Mouse (Mus musculus) liver, embryonic 12.5 days (tissue): ENCODE results near the gene Ston1. TPM values are rescaled to one million over a fixed set of nuclear protein-coding genes. Genes with fewer than 3 reads are reported as not detected.

Experiments
- ATAC-seq: fragments of 200-750 bp; cut with Nextera tagmentation; 2 replicates; pipeline ENCODE4 v1.8.0; 2017; ENCODE audit warnings: moderate number of reproducible peaks, mild to moderate bottlenecking, moderate library complexity
- H3K27ac ChIP-seq: fragments of 300-500 bp; sonication (generic); 2 replicates; pipeline ENCODE4 v1.5.1; 2016; ENCODE audit warnings: mild to moderate bottlenecking
- H3K27me3 ChIP-seq: fragments of 300-500 bp; sonication (generic); replicated peaks from 2 replicates; pipeline ENCODE4 v1.6.1; 2016; ENCODE audit warnings: mild to moderate bottlenecking, moderate library complexity
- H3K36me3 ChIP-seq: fragments of 300-500 bp; sonication (generic); 2 replicates; pipeline ENCODE4 v1.6.1; 2016; ENCODE audit warnings: mild to moderate bottlenecking, moderate library complexity
- H3K4me1 ChIP-seq: fragments of 300-500 bp; sonication (generic); 2 replicates; pipeline ENCODE4 v1.6.1; 2016
- H3K4me2 ChIP-seq: fragments of 300-500 bp; sonication (generic); 2 replicates; pipeline ENCODE4 v1.6.1; 2016; ENCODE audit warnings: mild to moderate bottlenecking, moderate library complexity
- H3K4me3 ChIP-seq: fragments of 300-500 bp; sonication (generic); 2 replicates; pipeline ENCODE4 v1.5.1; 2016; ENCODE audit warnings: mild to moderate bottlenecking, moderate library complexity
- H3K9ac ChIP-seq: fragments of 300-500 bp; sonication (generic); 2 replicates; pipeline ENCODE4 v1.6.1; 2016; ENCODE audit warnings: mild to moderate bottlenecking, moderate library complexity
- H3K9me3 ChIP-seq: fragments of 300-500 bp; sonication (generic); replicated peaks from 2 replicates; pipeline ENCODE4 v1.6.1; 2016; ENCODE audit warnings: mild to moderate bottlenecking, moderate library complexity
- WGBS: fragments of 180-500 bp; shearing (Covaris S2); methylation state at CpG from one replicate; pipeline ENCODE4 v1.1.7; 2016; ENCODE audit not compliant: insufficient replicate concordance; 5-methylcytosine and 5-hydroxymethylcytosine counted together
- polyA plus RNA-seq: library from polyadenylated mRNA; unstranded; fragments of >200 nt; fragmentation: Nextera tagmentation; extraction: Ambion mirVana; gene quantifications from 2 replicates; pipeline ENCODE4 v1.2.1, GENCODE M21; 2016

The Ston1 gene
- polyA plus RNA-seq, 1 experiment from 2014 or later: 1.4 TPM

DNA sequence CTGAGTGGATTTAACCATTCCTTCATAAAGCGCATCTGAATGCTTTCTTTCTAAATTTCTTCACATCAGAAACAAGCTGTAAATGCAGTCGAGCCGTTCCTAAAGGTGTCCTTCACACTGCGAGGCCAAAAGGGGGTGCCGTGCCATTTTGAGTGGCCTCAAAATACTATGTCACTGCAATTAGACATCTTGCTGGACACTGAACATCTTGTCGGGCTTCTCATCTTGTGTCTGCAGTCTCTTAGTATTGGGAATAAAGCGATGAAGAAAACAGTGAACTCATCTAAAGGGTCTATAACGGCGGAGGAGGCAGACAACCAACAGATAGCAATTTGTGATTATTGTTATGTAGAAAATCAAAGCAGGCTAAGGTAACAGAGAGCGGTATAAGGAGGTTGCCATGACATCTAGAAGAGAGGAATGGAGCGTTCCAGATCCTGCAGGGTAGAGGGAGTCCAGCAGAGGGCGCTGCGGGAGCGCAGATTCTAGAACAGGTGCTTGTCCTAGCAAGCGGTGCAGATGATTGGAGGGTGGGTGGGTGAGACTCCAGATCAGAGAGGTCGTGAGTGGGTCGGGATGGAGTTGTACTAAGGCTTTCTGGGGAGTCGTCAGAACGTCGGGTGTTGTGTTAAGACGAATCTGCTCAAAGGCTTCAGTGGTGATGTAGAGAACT lies 55.4 kb downstream of the Ston1 start:
- peak; percentile 30; the same call in 1 of the 2 replicates for ATAC-seq
- H3K27me3 ChIP-seq: no peaks in the 10 kb centered on the region
- no peaks in the 10 kb centered on the region for H3K4me1 ChIP-seq
- peaks cover 7% of the 10 kb centered on the region; the same call in 1 of the 2 replicates for H3K36me3 ChIP-seq
- no peak overlapping the region for H3K27ac ChIP-seq
- H3K9me3 ChIP-seq: no peaks in the 10 kb centered on the region
- 22% methylated on average over 21 of the region's 21 CpGs for whole genome bisulfite sequencing
- no peak overlapping the region for H3K9ac ChIP-seq
- no peak overlapping the region for H3K4me3 ChIP-seq
- H3K4me2 ChIP-seq: no peak overlapping the region

DNA sequence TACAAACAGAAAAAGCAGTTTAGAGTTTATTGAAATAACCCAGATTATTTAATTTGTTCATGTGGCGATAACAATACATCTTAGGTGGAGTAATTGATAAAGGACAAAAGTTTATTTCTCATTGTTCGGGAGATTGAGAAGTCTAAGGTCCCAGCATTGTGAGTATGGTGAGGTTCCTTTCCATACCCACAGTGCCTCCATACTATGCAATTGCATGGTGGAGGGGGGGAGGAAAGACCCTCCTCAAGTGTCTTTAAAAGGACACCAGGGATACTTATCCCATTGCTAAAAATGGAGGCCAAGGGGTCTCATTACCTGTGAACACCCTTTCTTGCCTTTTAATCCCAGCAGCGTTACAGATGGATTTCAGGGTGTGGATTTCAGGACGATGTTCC lies 55.9 kb downstream of the Ston1 start:
- Histone ChIP-seq H3K9ac (no peak overlapping the region), H3K4me2 (no peak overlapping the region), H3K4me3 (no peak overlapping the region), H3K4me1 (no peaks in the 10 kb centered on the region), H3K27me3 (no peaks in the 10 kb centered on the region), H3K27ac (no peak overlapping the region), H3K36me3 (peaks cover 6% of the 10 kb centered on the region; the same call in 1 of the 2 replicates), H3K9me3 (no peaks in the 10 kb centered on the region)
- WGBS: 59% methylated on average over 4 of the region's 4 CpGs
- ATAC-seq: no peak

DNA sequence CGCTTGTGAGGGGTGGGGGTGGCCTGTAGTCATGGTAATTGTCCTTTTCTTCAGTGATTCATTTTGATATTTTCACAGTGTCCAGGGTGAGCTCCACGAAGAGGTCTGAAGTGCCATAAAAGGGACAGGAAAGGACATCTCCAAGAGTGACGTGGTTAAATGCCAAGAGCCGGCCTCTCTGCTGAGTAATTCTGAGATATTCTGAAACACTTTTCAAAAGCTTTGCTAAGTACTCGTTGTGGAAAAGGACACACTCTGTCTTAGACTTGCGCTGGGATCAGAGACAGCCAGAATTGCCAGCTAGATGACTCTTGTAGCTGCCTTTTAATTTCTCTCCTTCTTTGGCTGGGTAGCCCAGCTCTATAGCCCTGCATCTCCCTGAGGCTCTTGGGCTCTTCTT lies 61.0 kb downstream of the Ston1 start:
- no peaks in the 10 kb centered on the region for H3K4me1 ChIP-seq
- no peak for ATAC-seq
- no peak overlapping the region for H3K9ac ChIP-seq
- no peaks in the 10 kb centered on the region for H3K27me3 ChIP-seq
- no peak overlapping the region for H3K27ac ChIP-seq
- no peak overlapping the region for H3K4me3 ChIP-seq
- no peak overlapping the region for H3K4me2 ChIP-seq
- WGBS: 64% methylated on average over 6 of the region's 6 CpGs
- no peaks in the 10 kb centered on the region for H3K36me3 ChIP-seq
- H3K9me3 ChIP-seq: no peaks in the 10 kb centered on the region

DNA sequence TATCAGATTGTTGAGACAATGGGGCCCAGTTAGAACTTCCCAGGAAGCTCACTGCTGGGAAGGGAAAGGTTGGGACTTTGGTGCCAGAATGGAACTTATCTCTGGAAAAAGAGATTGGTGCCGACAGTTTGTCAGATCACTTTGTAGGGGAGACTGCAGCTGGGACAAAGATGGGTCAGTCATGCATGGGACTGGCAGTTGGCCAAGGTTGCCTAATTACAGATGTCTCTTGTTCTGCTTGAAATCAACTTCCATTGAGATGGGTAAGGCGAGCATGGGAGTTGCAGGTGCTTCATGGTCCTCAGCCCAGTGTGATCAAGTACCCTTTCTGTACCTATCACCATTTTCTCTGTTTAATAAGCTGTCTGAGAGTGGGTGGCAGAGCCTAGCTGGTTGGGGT lies 68.6 kb downstream of the Ston1 start:
- H3K27me3 ChIP-seq: peaks cover 6% of the 10 kb centered on the region; the same call in 1 of the 2 replicates
- H3K9me3 ChIP-seq: no peaks in the 10 kb centered on the region
- H3K4me3 ChIP-seq: no peak overlapping the region
- no peaks in the 10 kb centered on the region for H3K36me3 ChIP-seq
- 45% methylated on average over 2 of the region's 2 CpGs for WGBS
- no peak overlapping the region for H3K9ac ChIP-seq
- no peak overlapping the region for H3K27ac ChIP-seq
- ATAC-seq: no peak
- H3K4me1 ChIP-seq: peaks cover 5% of the 10 kb centered on the region; the same call in 1 of the 2 replicates
- no peak overlapping the region for H3K4me2 ChIP-seq

DNA sequence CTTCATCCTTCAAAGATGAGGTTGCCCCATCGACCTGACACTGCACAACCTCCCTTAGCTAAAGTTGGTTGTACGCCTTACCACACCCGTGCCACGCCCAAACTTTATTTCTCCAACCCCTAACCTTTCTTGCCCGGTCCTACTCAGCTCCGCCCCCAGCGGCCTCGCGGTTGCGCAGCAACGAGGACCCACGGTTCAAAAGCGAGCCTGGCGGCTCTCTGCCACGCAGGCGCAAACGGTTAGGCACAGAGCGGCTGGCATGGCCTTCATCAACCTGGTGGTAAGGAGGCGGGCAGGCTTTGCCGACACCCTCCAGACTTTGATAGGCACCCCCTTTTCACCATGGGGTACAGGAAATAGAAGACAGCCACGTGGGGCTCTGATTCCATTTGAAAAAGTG lies 71.0 kb downstream of the Ston1 start, which contains the start of gene Gtf2a1l:
Gene Gtf2a1l, plus strand, starts transcription at position 209 of the 400 bp plus-strand sequence.
- peaks cover 6% of the 10 kb centered on the region; the same call in 1 of the 2 replicates for H3K27me3 ChIP-seq
- peak; percentile 57; the same call in 1 of the 2 replicates for ATAC-seq
- WGBS: 26% methylated on average over 21 of the region's 21 CpGs
- H3K4me3 ChIP-seq: no peak within 1 kb of the TSS
- H3K9ac ChIP-seq: no peak within 1 kb of the TSS
- H3K4me2 ChIP-seq: peak within 1 kb of the TSS; percentile 40
- no peak within 1 kb of the TSS for H3K27ac ChIP-seq
- H3K9me3 ChIP-seq: no peaks in the 10 kb centered on the region
- no peaks in the 10 kb centered on the region for H3K36me3 ChIP-seq
- H3K4me1 ChIP-seq: peaks cover 5% of the 10 kb centered on the region; the same call in 1 of the 2 replicates

DNA sequence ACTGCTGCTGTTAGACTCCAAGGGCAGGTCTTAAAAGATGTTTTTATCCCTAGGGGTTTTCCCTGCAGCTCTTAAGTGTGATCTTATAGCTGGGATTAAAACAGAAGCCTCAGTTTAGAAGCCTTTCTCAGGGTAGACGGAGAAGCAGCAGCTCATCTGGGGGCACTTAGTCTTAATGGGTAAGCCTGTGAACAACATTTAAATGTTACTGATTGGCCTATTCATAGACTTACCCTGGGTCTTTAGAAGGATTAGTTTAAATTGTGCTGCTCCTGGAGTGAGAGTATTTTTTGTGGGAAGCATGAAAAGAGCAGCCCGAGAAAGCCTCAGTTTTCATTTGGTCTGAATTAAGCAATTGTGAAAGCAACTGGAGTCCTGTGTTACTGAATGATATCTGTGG lies 72.4 kb downstream of the Ston1 start:
- no peak overlapping the region for H3K4me2 ChIP-seq
- H3K9ac ChIP-seq: no peak overlapping the region
- H3K9me3 ChIP-seq: no peaks in the 10 kb centered on the region
- WGBS: 65% methylated on average over 2 of the region's 2 CpGs
- H3K27me3 ChIP-seq: peaks cover 6% of the 10 kb centered on the region; the same call in 1 of the 2 replicates
- H3K4me1 ChIP-seq: peaks cover 5% of the 10 kb centered on the region; the same call in 1 of the 2 replicates
- H3K27ac ChIP-seq: no peak overlapping the region
- no peaks in the 10 kb centered on the region for H3K36me3 ChIP-seq
- no peak overlapping the region for H3K4me3 ChIP-seq
- no peak for ATAC-seq

DNA sequence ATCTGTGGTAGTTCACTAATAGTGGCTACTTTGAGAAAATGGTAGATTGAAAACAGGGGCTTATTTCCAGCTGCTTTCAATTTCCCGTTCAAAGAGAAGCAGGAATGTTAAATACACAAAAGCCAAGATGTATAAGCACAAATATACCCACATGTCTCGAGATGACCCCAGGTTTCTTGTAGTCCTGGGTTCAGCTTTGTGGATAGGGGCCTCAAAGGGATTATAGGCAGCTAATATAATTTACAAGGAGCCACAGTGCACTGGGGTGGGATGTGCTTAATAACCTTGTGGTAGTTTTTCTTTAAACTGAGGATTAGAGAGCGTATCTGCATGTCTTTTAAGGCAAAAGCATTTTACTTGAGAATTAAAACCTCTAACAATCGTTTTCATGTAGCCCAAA lies 73.3 kb downstream of the Ston1 start:
- H3K27ac ChIP-seq: no peak overlapping the region
- H3K4me1 ChIP-seq: peaks cover 5% of the 10 kb centered on the region; the same call in 1 of the 2 replicates
- peaks cover 6% of the 10 kb centered on the region; the same call in 1 of the 2 replicates for H3K27me3 ChIP-seq
- WGBS: 43% methylated on average over 4 of the region's 4 CpGs
- no peak overlapping the region for H3K9ac ChIP-seq
- no peak overlapping the region for H3K4me2 ChIP-seq
- H3K4me3 ChIP-seq: no peak overlapping the region
- no peaks in the 10 kb centered on the region for H3K9me3 ChIP-seq
- H3K36me3 ChIP-seq: no peaks in the 10 kb centered on the region
- no peak for ATAC-seq

DNA sequence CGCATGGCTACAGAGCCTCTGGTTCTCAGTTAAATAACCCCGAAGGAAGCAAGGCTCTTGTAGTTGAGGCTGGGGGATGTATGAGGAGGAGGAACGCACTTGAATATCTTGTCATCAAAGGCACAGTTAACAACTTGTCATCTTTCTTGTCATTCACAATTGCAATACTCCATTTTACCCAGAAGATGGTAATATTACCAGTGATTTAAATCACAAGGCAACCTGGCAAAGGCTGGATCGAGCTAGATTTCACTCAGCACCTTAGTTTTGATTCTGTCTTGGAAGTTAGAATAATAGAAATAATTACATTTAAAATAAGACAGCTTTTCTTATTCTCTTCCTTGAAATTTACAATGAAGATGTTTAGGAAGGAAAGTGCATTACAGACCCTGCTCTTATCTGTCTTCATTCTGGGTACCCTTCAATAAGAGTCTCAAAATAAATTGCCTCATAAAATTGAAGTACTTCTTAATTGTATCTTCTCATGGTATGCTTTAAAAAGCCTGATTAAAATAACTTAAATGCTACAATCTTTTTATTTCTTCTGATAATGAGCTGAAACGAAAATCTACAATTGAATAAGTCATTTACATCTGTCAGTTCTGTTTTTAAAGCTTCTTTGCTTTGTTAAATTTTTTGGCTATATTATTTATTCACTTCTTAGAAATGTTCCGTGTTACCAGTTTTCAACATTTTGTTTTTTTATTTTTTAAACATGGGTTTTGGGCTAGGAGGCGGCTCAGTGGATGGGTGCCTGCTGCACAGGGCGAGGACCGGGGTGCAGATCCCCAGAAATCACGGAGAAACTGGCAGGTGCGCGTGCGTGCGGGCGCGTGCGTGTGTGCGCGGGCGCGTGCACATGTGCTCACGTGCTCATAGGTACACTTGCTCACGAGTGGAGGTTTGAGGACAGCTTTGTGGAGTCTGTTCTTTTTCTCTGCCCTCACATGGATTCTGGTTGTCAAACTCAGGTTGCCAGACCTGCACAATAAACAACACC lies 78.1 kb downstream of the Ston1 start:
- no peak for ATAC-seq
- 83% methylated on average over 23 of the region's 23 CpGs for WGBS
- Histone ChIP-seq H3K27ac (no peak overlapping the region), H3K9ac (no peak overlapping the region), H3K36me3 (no peaks in the 10 kb centered on the region), H3K4me3 (no peak overlapping the region), H3K4me2 (no peak overlapping the region), H3K4me1 (no peaks in the 10 kb centered on the region), H3K27me3 (no peaks in the 10 kb centered on the region), H3K9me3 (no peaks in the 10 kb centered on the region)

DNA sequence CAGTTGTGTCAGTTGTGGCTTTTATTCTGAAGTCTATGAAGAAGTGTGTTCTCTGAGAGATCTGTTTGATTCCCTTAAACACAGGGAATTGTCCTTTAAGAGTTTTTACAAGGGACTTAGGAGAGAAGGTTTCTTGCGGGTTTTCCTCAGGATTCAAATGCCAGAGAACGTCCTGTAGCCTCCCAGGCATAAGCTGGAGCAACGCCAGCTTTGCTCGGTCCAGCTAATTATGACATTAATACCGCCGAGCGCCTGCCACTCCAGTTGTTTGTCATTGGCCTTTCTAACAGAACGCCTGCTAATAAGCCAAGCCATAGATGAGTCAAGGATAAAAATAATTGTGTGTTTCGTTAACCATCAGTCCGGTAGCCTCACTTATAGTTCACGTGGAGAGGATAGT lies 90.7 kb downstream of the Ston1 start:
- Histone ChIP-seq H3K4me2 (no peak overlapping the region), H3K9ac (no peak overlapping the region), H3K27ac (no peak overlapping the region), H3K4me3 (no peak overlapping the region), H3K9me3 (no peaks in the 10 kb centered on the region), H3K27me3 (no peaks in the 10 kb centered on the region), H3K4me1 (no peaks in the 10 kb centered on the region), H3K36me3 (no peaks in the 10 kb centered on the region)
- WGBS: 74% methylated on average over 11 of the region's 11 CpGs
- no peak for ATAC-seq

DNA sequence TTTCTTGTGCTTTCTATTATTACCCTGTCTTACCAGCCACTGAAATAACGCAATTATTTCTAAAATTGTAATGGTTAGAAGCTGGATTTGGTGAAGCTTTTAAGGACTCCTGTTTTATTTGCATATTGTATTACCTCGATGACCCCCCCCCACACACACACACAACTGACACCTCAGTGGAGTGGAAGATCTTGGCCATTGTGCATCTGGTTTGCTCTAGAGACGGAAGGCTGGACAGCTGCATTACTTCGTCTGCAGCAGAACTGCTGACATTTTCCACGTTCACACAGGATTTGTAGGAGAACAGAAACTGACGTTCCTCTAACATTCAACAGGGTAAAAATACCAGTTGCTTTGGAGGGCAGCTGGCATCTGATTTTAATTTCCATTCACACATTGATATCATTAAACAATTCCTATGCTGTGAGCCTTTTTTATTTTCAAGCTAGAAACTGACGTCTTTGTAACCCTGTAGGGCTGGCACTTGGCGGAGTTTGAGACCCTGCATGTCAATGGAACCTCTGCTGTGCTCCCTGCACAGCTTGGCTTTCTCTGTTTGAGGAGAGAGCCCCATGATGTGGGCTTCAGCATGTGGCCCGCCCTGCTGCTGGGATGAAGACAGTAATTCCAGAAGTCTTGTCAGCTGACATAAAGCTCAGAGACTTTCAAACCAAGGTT lies 99.3 kb downstream of the Ston1 start:
- Histone ChIP-seq H3K27ac (no peak overlapping the region), H3K27me3 (no peaks in the 10 kb centered on the region), H3K9ac (no peak overlapping the region), H3K4me3 (no peak overlapping the region), H3K4me1 (no peaks in the 10 kb centered on the region), H3K36me3 (no peaks in the 10 kb centered on the region), H3K4me2 (no peak overlapping the region), H3K9me3 (0 out of 2 replicates have a peak, but pooled peaks cover 4% of the 10 kb centered on the region)
- WGBS: 62% methylated on average over 9 of the region's 9 CpGs
- no peak for ATAC-seq

DNA sequence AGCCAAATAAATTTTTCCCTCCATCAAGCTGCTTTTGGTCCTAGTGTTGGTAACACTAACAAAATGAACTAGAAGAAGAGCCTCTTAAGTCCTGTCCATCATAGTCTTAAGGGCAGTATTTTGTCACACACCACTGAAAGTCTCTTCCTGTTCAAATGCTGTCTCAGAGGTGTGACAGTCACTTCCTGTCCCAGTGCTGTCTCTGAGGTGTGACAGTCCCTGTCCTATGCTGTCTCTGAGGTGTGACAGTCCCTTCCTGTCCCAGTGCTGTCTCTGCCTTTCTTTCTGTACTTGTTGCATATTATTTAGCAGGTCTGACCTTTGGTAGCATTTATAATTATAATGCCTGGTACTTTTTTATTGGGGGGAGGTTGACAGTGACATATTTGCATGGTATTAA lies 103.4 kb downstream of the Ston1 start:
- Histone ChIP-seq H3K4me2 (no peak overlapping the region), H3K9ac (no peak overlapping the region), H3K9me3 (0 out of 2 replicates have a peak, but pooled peaks cover 4% of the 10 kb centered on the region), H3K27ac (no peak overlapping the region), H3K4me1 (no peaks in the 10 kb centered on the region), H3K27me3 (no peaks in the 10 kb centered on the region), H3K4me3 (no peak overlapping the region), H3K36me3 (no peaks in the 10 kb centered on the region)
- ATAC-seq: no peak
